Mouse (Mus musculus): ENCODE data around the gene Dnajb8. TPM values are rescaled to one million over a fixed set of nuclear protein-coding genes. Genes with fewer than 3 reads are reported as not detected.

Dnajb8 gene
- not detected in 2 replicates for polyA plus RNA-seq (2015; fragmentation: Nextera tagmentation; extraction: Ambion mirVana)

DNA sequence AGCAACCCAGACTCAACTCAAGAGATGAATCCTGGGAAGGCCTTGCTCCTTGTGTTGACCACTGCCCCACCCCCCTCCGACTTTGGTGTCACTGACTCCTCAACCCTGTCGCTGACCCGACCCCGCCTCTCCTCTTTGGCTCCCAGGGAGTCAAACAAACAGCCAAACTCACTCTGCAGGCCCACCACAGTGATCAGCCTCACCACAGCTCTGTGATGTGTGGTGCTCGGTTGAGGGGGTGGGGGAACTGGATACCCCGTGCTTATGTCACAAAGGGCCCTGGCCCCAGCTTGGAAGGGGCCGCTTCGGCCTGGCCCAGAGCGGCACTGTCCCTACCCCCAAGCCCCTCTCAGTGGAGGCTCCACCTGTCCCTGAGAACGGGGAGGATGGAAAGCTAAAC, at the start of gene Dnajb8:
Gene Dnajb8 (plus strand): TSS at position 301 of the 400 bp plus-strand sequence.

DNA sequence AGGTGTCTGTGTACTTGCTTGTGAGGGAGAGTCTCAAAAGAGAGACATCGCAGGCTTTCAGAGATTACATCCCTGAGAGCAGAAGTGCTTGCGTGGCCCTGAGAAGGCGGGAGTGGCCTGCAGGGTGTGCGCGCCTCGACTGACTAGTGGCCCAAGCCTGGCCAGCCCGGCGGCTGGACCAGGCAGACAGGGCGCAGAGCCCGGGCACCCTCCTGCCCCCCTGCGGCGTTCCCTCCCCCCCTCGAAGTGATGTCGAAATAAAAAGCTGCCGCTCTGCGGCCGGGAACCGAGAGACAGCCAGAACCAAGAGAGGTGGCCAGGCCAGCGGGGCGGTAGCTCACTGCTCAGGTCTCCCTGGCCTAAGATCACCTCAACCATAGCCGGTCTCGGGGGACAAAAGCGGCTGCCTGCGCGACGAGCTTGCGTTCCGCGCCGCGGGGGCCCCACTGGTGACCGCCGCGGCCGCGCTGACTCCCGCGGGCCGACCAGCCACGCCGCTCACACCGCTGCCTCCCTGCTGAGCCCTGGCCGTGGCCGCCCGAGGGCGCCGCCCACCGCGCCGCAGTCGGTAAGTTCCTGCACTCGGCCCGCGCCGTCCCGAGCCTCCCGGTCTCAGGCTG, 28.5 kb upstream of the Dnajb8 start, which contains the start of gene Gata2:
Gene Gata2 (plus strand): TSS at position 459 of the 620 bp plus-strand sequence.

Other genes with a start within 250 kb of the Dnajb8 start
- gene H1fx, start 240.6 kb upstream of the Dnajb8 start, polyA plus RNA-seq (2015; fragmentation: Nextera tagmentation; extraction: Ambion mirVana) = 49.4 and 70.4 TPM in 2 replicates
- 190 and 234 TPM in 2 replicates for gene Rab7, start 177.0 kb upstream of the Dnajb8 start, polyA plus RNA-seq (2015; fragmentation: Nextera tagmentation; extraction: Ambion mirVana)
- 145 and 207 TPM in 2 replicates for gene Rpn1, start 137.8 kb upstream of the Dnajb8 start, polyA plus RNA-seq (2015; fragmentation: Nextera tagmentation; extraction: Ambion mirVana)
- gene Gata2, start 28.4 kb upstream of the Dnajb8 start, polyA plus RNA-seq (2015; fragmentation: Nextera tagmentation; extraction: Ambion mirVana) = 84.7 and 125 TPM in 2 replicates
- gene Eefsec, start 224.3 kb downstream of the Dnajb8 start, polyA plus RNA-seq (2015; fragmentation: Nextera tagmentation; extraction: Ambion mirVana) = 23.0 and 23.8 TPM in 2 replicates
- gene Ruvbl1, start 243.1 kb downstream of the Dnajb8 start, polyA plus RNA-seq (2015; fragmentation: Nextera tagmentation; extraction: Ambion mirVana) = 41.5 and 53.6 TPM in 2 replicates

All from adrenal gland, postnatal 0 days (tissue).